Mouse (Mus musculus) 416B (cell line): Measurements from ENCODE around the gene Ldlrad3.

Experiments used
- DNase-seq: peaks from one replicate; pipeline ENCODE4 v3.0.0; 2011; ENCODE audit warnings: low read depth

Ldlrad3 gene

GRCm38 (mm10) chr2:102038229-102038894, 147.8 kb downstream of the Ldlrad3 start:
- no peak for DNase-seq

- peak; percentile 96 for DNase-seq
Measured at GRCm38 (mm10) chr2:102036665-102037511, 149.3 kb downstream of the Ldlrad3 start.

DNA sequence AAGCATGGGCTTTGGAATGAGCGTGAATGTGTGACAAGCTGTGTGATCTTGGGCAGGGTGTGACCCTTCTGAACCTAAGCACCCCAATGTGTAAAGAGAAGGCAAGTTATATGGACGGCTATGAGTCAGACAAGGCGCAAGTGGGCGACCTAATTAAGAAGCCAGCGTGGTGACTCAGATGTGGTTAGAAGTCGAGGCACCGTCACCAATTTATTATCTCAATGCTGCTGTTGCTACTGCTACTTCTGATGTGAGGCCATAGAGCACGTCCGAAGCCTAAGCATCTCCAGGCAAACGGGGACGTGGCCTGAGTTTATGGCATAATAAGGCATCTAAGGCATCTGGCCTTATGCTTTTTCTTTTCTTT, 151.7 kb downstream of the Ldlrad3 start:
- peak; percentile 94 for DNase-seq

GRCm38 (mm10) chr2:102033818-102034512, 152.2 kb downstream of the Ldlrad3 start:
- no peak for DNase-seq

DNA sequence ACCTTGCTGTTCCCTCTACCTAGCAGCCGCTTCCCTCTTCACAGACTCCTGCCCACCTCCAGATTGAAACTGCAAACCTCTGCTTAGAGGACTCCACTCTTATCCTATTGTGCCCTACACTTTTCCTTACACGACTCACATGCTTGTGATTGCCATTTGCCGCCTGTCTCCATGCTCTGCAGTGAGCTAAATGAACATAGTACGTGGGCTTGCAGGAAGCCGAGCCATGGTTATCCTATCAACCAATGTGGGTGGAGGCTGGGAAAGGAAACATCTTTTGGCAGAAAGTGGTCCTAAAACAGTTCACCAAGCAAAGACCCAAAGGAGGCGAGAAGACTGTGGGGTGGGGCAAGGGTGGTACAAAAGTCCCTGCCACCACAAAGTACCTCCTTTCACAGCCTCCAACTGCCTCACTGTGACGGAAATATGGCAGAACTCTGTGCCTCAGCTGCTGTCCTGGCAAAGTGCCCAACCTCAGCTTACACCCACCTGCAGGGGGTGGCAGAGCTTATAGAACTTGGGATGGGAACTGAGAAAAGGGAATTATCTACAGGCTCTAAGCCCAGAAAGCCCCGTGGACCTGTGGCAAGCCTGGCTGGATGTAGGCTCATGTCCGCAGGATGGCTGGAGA, 153.4 kb downstream of the Ldlrad3 start:
- DNase-seq = no peak

- DNase-seq = peak; percentile 55
Measured at GRCm38 (mm10) chr2:102030652-102031051, 155.5 kb downstream of the Ldlrad3 start.

- DNase-seq = no peak
Measured at GRCm38 (mm10) chr2:102030152-102030551, 156.0 kb downstream of the Ldlrad3 start.

GRCm38 (mm10) chr2:102029682-102030081, 156.5 kb downstream of the Ldlrad3 start:
- DNase-seq = no peak

DNA sequence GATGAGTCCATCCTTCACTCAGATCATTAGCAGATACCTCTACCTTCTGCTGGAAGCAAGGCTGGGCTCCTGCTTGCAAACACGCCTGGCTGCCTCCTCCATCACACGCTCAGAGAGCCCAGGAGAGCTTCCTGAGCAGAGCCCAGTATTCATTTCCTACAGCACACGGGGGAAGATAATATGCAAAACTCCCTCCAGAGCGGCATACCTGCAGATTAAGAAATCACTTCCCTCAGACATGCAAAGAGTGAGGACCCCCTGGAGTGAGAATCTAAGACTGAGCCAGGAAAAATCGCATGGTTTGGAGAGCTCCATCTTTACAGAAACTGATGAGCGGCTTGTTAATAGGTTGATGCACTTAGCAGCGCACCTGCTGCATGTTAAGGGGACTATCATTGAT, 158.9 kb downstream of the Ldlrad3 start:
- DNase-seq = no peak

- peak; percentile 57 for DNase-seq
Measured at GRCm38 (mm10) chr2:102026156-102026555, 160.0 kb downstream of the Ldlrad3 start.

- DNase-seq = no peak
Measured at GRCm38 (mm10) chr2:102024483-102024882, 161.7 kb downstream of the Ldlrad3 start.

- DNase-seq = no peak
Measured at GRCm38 (mm10) chr2:102021371-102022084, 164.7 kb downstream of the Ldlrad3 start.

- no peak for DNase-seq
Measured at GRCm38 (mm10) chr2:102020546-102020945, 165.6 kb downstream of the Ldlrad3 start.

- DNase-seq = no peak
Measured at GRCm38 (mm10) chr2:102014538-102015113, 171.6 kb downstream of the Ldlrad3 start.

GRCm38 (mm10) chr2:102011311-102011975, 174.7 kb downstream of the Ldlrad3 start:
- DNase-seq = no peak

DNA sequence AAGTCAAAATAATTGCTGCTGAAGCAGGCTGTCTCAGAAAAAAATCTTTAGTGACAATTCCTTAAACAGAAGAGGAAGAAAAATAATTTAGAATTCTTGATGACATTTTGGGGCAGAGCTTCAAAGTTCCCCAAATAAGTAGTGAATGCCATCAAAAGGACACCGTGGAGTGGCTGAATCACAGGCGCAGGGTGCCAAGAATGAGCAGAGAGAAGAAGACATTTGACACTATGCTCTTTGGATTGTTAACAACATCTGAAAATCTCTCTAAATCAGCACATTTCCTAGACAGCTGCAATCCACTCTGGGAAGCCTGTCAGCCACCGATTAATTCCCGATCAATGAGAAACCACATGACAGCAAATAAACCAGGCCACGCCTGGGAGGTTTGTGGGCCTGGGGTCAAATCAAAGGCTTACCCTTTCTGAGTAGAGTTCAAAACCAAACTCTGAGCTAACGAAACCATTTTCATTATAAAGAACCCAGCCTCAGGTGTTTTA, 176.4 kb downstream of the Ldlrad3 start:
- no peak for DNase-seq

DNA sequence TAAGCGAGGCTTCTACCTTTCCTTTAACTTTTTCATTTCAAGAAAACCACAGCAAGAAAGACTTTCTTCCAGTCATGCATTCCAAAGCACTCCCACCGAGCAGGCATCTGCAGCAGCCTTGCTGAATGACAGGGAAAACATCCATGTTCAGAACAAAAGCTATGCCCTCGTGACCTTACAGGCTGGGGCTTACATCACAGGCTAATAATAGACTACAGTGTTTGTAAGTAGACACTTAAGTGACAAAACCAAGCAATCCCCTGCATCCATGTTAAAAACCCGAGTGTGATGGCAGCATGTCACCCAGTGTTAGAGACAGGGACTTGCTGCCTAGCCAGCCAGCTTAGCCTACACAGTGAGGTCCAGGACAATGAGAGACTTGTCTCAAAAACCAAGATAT, 180.0 kb downstream of the Ldlrad3 start:
- no peak for DNase-seq

- DNase-seq = no peak
Measured at GRCm38 (mm10) chr2:102005377-102006007, 180.7 kb downstream of the Ldlrad3 start.

GRCm38 (mm10) chr2:102003776-102004264, 182.4 kb downstream of the Ldlrad3 start:
- no peak for DNase-seq
